Comparison of ENCODE assay signal across 8 mouse cellular contexts in the genomic region with DNA sequence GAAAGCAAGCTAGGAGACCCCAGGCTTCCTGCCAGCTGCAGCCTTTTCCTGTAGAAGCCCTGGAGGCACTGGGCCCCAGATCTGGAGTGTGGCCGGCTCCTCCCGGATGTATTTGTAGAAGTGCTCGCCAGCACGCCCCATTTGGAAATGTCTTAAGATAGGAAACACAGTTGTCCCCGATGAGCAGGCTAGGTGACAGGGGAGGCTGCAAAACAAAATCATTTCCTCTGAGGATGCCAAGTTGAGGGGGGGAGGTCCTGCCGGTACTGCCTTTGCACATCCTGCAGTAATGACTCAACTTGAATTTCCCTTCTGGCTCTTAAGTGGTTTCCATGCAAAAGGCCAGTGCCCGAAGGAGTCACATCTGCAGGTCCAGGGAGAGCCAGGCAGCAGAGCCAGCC.
DNase-seq lines count a peak whose midpoint lies in the region; ATAC-seq and TF ChIP-seq lines count a peak whose summit lies in the region.

No protein-coding gene starts in this region.

- peaks cover 14% of the 10 kb centered on the region; the same call in 1 of the 2 replicates for H3K4me1 ChIP-seq in liver, embryonic 12.5 days
- H3K4me1 ChIP-seq in forebrain, embryonic 13.5 days, result peaks cover 15% of the 10 kb centered on the region

- ATAC-seq in liver, embryonic 12.5 days, result no peak
- ATAC-seq in forebrain, embryonic 13.5 days, result no peak

- H3K27me3 ChIP-seq in liver, embryonic 12.5 days (replicated peaks), result no peaks in the 10 kb centered on the region
- no peaks in the 10 kb centered on the region for H3K27me3 ChIP-seq in forebrain, embryonic 13.5 days

- TF ChIP-seq CTCF in gastrocnemius, adult 2 months (IDR thresholded peaks at IDR 0.05), result no peak

- no peak overlapping the region for H3K4me2 ChIP-seq in liver, embryonic 12.5 days
- no peak overlapping the region for H3K4me2 ChIP-seq in forebrain, embryonic 13.5 days

- intact Hi-C loops in gastrocnemius, adult 2 months (cut with DNase I), result no loop called here

- DNase-seq in liver, result peak; percentile 21
- DNase-seq in gastrocnemius, adult 2 months, result peak; percentile 55
- DNase-seq in kidney, adult 11 months, result peak; percentile 81
- peak; percentile 26 for DNase-seq in lung, postnatal 25 days (ENCODE audit: low spot score)
- DNase-seq in thymus, postnatal 0 days (ENCODE audit: low spot score), result no peak
- no peak for DNase-seq in left cerebral cortex, adult 9 months (ENCODE audit: low spot score in 2 of 2)

- H3K9ac ChIP-seq in liver, embryonic 12.5 days, result no peak overlapping the region
- no peak overlapping the region for H3K9ac ChIP-seq in forebrain, embryonic 13.5 days

- no peaks in the 10 kb centered on the region for H3K36me3 ChIP-seq in liver, embryonic 12.5 days
- no peaks in the 10 kb centered on the region for H3K36me3 ChIP-seq in forebrain, embryonic 13.5 days (ENCODE audit: poor library complexity, severe bottlenecking)

- H3K4me3 ChIP-seq in liver, embryonic 12.5 days, result no peak overlapping the region
- no peak overlapping the region for H3K4me3 ChIP-seq in gastrocnemius, adult 2 months
- no peak overlapping the region for H3K4me3 ChIP-seq in forebrain, embryonic 13.5 days

- no peak overlapping the region for H3K27ac ChIP-seq in liver, embryonic 12.5 days
- peak overlapping the region; percentile 68 for H3K27ac ChIP-seq in gastrocnemius, adult 2 months
- no peak overlapping the region for H3K27ac ChIP-seq in forebrain, embryonic 13.5 days

- 28% methylated on average over 7 of the region's 7 CpGs for WGBS in liver, embryonic 12.5 days (ENCODE audit: insufficient replicate concordance)
- WGBS in forebrain, embryonic 13.5 days, result 78% methylated on average over 7 of the region's 7 CpGs

- no peaks in the 10 kb centered on the region for H3K9me3 ChIP-seq in liver, embryonic 12.5 days (replicated peaks)
- H3K9me3 ChIP-seq in forebrain, embryonic 13.5 days (replicated peaks), result no peaks in the 10 kb centered on the region

Comparison
In these comparisons a context has a peak if more than half of its experiments do, and no peak if none do; other contexts are left out.
1. DNase-seq: peak in liver (single experiment), gastrocnemius, adult 2 months (single experiment), kidney, adult 11 months (single experiment) and lung, postnatal 25 days (single experiment); none in thymus, postnatal 0 days (single experiment) and left cerebral cortex, adult 9 months (0 of 2).